Comparison of ENCODE assay signal across 21 mouse cellular contexts in genomic region chrX:48466174-48466573, GRCm38 (mm10). TPM values are rescaled to one million over a fixed set of nuclear protein-coding genes. Genes with fewer than 3 reads are reported as not detected.
"Had no signal": no experiment of that assay in that cellular context is flagged by ENCODE, and none has a peak within 500 bp of the region (broad histone marks: within the 10 kb centered on the region; RNA-seq: fewer than 3 reads in every experiment).

No protein-coding gene starts in this region.

- H3K27me3 ChIP-seq: neural tube, embryonic 12.5 days; neural tube, embryonic 15.5 days; stomach, embryonic 15.5 days had no signal

- DNase-seq: kidney, postnatal 25 days; layer of hippocampus, postnatal 36 days; liver, embryonic 13.5 days; lung, adult 2 months; lung, postnatal 14 days; lung, postnatal 4 days; midbrain, embryonic 14.5 days; right cerebral cortex, adult 18-20 months; right cerebral cortex, postnatal 14 days; right cerebral cortex, postnatal 4 days; spleen, adult 18-20 months; thymus, adult 18-20 months; thymus, postnatal 14 days; thymus, postnatal 4 days had no signal

- H3K4me3 ChIP-seq: left cerebral cortex, adult 2 months; liver, embryonic 13.5 days; neural tube, embryonic 12.5 days; neural tube, embryonic 15.5 days; stomach, embryonic 15.5 days had no signal

- H3K4me2 ChIP-seq: liver, embryonic 13.5 days; midbrain, embryonic 11.5 days; neural tube, embryonic 12.5 days; neural tube, embryonic 15.5 days; stomach, embryonic 15.5 days had no signal

- H3K36me3 ChIP-seq: liver, embryonic 13.5 days; neural tube, embryonic 12.5 days; neural tube, embryonic 15.5 days; stomach, embryonic 15.5 days had no signal

- H3K9ac ChIP-seq: liver, embryonic 13.5 days; neural tube, embryonic 12.5 days; neural tube, embryonic 15.5 days; stomach, embryonic 15.5 days had no signal

- H3K27ac ChIP-seq: kidney, postnatal 0 days; left cerebral cortex, adult 2 months; liver, embryonic 13.5 days; neural tube, embryonic 12.5 days; neural tube, embryonic 15.5 days; stomach, embryonic 15.5 days had no signal

- H3K4me1 ChIP-seq: neural tube, embryonic 12.5 days; stomach, embryonic 15.5 days had no signal

- H3K9me3 ChIP-seq: liver, embryonic 13.5 days; neural tube, embryonic 12.5 days; neural tube, embryonic 15.5 days; stomach, embryonic 15.5 days had no signal

RNA-seq across cellular contexts. Expression of gene Rab33a, which starts 52.9 kb away (rescaled TPM):
- total RNA-seq: liver, adult 2 months had no signal
